Mouse (Mus musculus) large intestine, adult 2 months (tissue): Measurements from ENCODE around the gene Grtp1. TPM values are rescaled to one million over a fixed set of nuclear protein-coding genes. Genes with fewer than 3 reads are reported as not detected.
A peak's percentile ranks its signal among the peaks of the same experiment; 100 is the strongest.

Experiments
- DNase-seq: peaks from one replicate; pipeline ENCODE4 v3.0.0-alpha.2; 2012; ENCODE audit warnings: low read depth, low spot score
- WGBS: fragments of 180-500 bp; shearing (Covaris S2); methylation state at CpG from one replicate; pipeline ENCODE4 v1.1.7; 2018; 5-methylcytosine and 5-hydroxymethylcytosine counted together
- polyA plus RNA-seq: library from polyadenylated mRNA; depleted of rRNA; stranded (reverse); fragments of >200 nt; gene quantifications from 2 replicates; pipeline ENCODE4 v1.2.3, GENCODE M21; 2012

Grtp1 gene
- polyA plus RNA-seq, 1 experiment: 69.4 TPM

GRCm38 (mm10) chr8:13179482-13179881, 20.9 kb downstream of the Grtp1 start:
- WGBS: 77% methylated on average over 6 of the region's 6 CpGs
- no peak for DNase-seq

- no peak for DNase-seq
- 85% methylated on average over 5 of the region's 5 CpGs for WGBS
These were observed 22.3 kb downstream of the Grtp1 start for GRCm38 (mm10) chr8:13178137-13178536.

GRCm38 (mm10) chr8:13177173-13177852, 23.1 kb downstream of the Grtp1 start:
- WGBS: 77% methylated on average over 7 of the region's 7 CpGs

DNA sequence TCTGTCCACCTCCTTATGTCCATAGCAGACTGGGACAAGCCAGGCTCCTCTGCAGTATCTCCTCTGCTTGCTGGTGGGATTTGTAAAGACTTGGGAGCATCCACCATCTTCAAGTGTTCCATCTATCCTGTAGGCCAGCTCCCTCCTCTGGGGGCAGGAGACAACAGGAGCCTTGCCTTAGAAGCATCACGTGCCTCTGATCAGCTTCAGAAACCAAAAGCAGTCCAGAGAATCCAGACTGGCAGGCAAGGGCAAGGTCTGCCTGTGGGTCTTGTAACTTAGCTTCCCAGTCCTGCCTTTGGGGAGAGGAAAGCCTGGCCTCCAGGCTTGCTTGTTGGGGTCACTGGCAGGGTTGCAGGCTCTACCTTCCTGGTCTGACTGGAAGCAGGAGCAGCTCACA, 24.8 kb downstream of the Grtp1 start:
- no peak for DNase-seq
- WGBS: 91% methylated on average over 1 of the region's 1 CpGs

More at GRCm38 (mm10) chr8:13177173-13177852, 23.1 kb downstream of the Grtp1 start:
- DNase-seq: no peak

GRCm38 (mm10) chr8:13174811-13175210, 25.6 kb downstream of the Grtp1 start:
- WGBS: 79% methylated on average over 4 of the region's 4 CpGs
- DNase-seq: no peak

DNA sequence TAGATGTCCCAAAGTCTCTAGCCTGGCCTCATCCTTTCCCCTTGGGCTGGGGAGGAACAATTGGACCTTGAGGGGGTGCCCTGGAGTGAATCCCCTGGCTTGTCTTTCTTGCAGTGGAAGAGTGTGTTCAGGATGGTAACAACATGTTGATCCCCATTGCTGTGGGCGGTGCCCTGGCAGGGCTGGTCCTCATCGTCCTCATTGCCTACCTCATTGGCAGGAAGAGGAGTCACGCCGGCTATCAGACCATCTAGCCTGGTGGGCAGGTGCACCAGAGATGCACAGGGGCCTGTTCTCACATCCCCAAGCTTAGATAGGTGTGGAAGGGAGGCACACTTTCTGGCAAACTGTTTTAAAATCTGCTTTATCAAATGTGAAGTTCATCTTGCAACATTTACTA, 26.1 kb downstream of the Grtp1 start:
- DNase-seq: no peak
- 73% methylated on average over 4 of the region's 4 CpGs for WGBS

DNA sequence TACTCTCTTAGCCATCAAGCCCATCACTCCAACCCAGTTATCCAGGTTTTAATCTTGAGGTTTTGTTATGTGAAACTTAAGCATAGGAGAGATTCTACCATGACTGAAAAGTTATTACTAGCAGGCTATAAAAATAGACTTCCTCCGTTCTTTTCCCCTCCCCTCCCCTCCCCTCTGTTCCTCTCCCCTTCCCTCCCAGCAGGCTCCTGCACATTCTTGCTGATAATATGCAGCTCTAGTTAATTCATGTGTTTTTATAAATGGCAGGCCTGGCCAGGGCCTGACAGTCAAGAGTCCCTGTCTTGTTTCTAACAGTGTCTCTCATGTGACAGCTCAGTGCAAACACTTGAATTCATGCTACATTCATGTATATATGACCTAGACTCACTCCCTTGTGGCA, 29.9 kb downstream of the Grtp1 start:
- no peak for DNase-seq
- WGBS: 33% methylated on average over 1 of the region's 1 CpGs

DNA sequence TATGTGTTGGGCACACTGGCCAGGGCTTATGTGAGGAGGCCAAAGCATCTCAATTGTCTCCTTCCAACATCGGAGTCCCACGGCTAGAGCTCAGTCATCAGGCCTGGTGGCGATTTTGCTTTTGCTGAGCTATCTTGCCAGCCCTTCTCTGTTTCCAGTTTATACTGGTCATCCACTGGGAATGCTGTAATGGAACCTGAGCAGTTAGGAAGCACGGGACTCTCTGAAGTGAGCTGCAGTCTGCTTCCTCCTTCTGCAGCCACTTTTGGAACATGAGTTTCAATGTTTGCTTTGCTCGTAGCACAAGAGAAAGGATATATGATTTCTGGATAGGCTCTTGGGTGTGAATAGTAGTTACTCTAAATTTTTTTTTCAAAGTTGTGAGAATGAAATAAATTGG, 36.1 kb downstream of the Grtp1 start:
- 63% methylated on average over 5 of the region's 5 CpGs for WGBS
- no peak for DNase-seq

DNA sequence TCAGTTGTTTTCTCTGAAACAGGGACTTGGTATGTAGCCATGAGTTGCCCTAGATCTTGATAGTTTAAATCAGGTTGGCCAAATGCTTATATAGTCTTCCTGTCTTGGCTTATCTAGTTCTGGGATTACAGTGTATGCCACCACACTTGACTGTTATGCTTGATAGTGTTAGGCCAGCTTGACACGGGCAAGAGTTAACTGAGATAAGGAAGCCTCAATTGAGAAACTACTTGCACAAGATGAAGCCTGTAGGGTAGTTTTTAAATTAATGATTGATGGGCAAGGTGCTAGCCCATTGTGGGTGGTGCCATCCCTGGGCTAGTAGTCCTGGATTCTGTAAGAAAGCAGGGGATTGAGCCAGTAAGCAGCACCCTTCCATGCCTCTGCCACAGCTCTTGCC, 36.9 kb downstream of the Grtp1 start:
- DNase-seq: no peak
- WGBS: 29% methylated on average over 1 of the region's 1 CpGs

DNA sequence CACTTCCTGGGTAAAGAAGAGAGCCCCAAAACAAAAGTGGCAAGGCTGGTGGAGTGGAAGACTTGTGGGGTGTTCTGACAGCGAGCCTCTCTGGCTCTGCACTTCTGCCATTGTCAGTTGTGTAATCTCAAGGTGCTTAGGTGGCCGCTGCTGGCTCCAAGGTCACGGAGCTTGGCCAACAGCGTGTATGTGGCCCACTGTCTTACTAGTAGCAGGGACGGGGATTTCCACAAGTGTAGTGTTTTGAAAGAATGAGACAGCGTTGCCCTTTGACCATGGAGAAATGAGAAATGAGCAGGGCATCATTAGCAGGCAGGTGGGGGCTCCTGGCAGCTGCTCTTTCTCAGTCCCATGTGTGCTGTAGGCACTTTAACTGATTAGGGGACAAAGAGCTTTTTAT, 38.3 kb downstream of the Grtp1 start:
- no peak for DNase-seq
- 49% methylated on average over 6 of the region's 6 CpGs for WGBS

GRCm38 (mm10) chr8:13160691-13161090, 39.7 kb downstream of the Grtp1 start:
- 66% methylated on average over 3 of the region's 3 CpGs for WGBS
- no peak for DNase-seq

GRCm38 (mm10) chr8:13159377-13159881, 41.0 kb downstream of the Grtp1 start:
- DNase-seq: no peak
- WGBS: under 1% methylated on average over 49 of the region's 49 CpGs

DNA sequence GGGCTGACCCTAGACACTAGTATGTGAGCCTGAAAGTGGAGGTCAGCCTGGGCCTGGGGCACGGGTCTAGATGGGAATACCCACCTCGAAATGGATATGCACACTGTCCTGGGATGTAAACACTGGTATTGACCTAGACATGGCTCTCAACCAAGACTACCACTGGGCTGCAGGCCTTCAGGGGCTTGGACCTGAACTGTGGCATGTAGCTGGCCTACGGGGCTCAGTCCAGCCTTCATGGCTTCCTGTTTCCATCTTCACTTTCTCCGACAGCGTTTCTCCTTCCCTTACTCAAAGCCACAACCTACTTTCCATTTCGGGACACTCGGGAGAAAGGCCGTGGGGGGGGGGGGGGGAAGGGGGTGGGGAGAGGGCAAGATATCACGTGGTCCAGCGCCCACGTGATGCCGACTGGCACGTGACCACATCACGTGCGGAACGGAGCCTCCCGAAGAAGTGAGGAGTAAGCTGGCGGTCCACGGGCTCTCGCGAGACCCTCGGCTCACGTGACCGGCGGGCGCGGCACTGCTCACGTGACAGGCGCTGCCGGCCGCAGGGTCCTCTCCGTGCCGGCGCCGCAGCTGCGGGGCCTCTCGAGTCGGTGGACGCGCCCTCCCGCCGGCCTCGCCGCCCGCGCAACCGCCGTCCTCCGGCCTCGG, 41.6 kb downstream of the Grtp1 start, which contains the start of gene Lamp1:
Lamp1 (plus strand) TSS at position 444 of the 659 bp plus-strand sequence.
- DNase-seq: peak; percentile 89
- WGBS: 1% methylated on average over 49 of the region's 50 CpGs

- WGBS: 67% methylated on average over 12 of the region's 12 CpGs
These were observed 43.9 kb downstream of the Grtp1 start for GRCm38 (mm10) chr8:13156327-13157097.

DNA sequence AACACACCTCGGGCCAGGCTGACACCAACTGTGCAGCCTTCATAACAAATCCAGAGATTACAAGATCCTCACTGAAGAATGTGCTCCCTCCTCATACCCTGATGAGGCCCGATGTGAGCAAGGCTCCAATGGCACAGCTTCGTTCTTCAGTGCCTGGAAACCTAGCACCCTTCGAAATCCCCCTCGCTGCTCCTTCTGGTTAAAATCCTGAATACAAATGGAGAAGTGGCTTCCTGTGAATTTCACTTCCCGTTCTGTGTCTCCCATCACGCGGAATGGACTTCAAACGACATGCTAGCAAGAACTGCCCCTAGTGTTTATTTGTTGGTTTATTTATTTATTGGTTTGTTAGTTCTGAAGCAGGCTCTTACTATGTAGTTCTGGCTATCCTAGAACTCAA, 45.1 kb downstream of the Grtp1 start:
- 60% methylated on average over 9 of the region's 9 CpGs for WGBS

More at GRCm38 (mm10) chr8:13156327-13157097, 43.9 kb downstream of the Grtp1 start:
- DNase-seq: no peak

DNA sequence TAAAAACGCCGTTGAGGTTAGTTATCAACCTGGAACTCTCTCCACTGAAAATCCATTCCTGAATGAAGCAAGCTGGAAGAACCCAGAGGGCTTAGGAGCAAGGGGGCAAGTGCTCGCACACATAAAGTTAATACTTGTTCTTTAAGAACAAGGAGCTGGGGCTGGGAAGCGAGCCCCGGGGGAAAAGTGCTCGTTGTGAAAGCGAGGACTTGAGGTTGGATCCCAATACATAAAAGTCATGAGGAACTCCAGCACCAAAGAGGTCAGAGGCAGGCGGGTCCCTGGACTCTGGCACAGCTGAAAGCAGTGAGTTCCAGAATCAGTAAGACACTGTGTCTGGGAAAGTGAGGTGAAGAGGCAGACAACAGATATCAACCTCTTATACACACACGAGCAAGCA, 46.3 kb downstream of the Grtp1 start:
- 74% methylated on average over 9 of the region's 9 CpGs for WGBS

More for the DNA sequence above, 45.1 kb downstream of the Grtp1 start:
- DNase-seq: no peak

GRCm38 (mm10) chr8:13150929-13151328, 49.5 kb downstream of the Grtp1 start:
- no peak for DNase-seq
- WGBS: 96% methylated on average over 2 of the region's 2 CpGs

More for the DNA sequence above, 46.3 kb downstream of the Grtp1 start:
- no peak for DNase-seq

- WGBS: 53% methylated on average over 5 of the region's 5 CpGs
- DNase-seq: no peak
These were observed 50.6 kb downstream of the Grtp1 start for GRCm38 (mm10) chr8:13149866-13150265.

- WGBS: 95% methylated on average over 2 of the region's 2 CpGs
- DNase-seq: no peak
These were observed 51.1 kb downstream of the Grtp1 start for GRCm38 (mm10) chr8:13149287-13149686.

DNA sequence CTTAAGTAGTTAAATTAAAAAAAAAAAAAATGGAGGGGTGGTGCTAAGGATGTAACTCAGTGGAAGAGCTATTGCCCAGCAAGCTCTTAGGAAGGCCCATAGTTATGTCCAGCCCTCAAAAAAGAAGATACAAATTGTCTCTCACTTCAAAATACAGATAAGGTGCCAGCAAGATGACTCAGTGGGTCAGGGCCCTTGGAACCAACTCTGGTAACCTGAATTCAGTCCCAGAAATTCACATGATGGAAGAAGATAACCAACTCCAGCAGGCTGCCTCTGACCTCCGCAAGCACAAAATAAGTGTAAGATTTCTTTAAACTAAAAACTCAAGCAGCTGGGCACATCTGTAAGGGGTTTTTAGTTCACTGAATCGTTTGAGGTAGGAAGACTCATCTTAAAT, 51.9 kb downstream of the Grtp1 start:
- no peak for DNase-seq
- 53% methylated on average over 2 of the region's 2 CpGs for WGBS
